Mouse (Mus musculus) adrenal gland, postnatal 0 days (tissue): ENCODE measurements around the gene Pak7. TPM values are rescaled to one million over a fixed set of nuclear protein-coding genes. Genes with fewer than 3 reads are reported as not detected.

Experiments used
- polyA plus RNA-seq: library from polyadenylated mRNA; unstranded; fragments of >200 nt; fragmentation: Nextera tagmentation; extraction: Ambion mirVana; gene quantifications from 2 replicates; pipeline ENCODE4 v1.2.1, GENCODE M21; 2015

The Pak7 gene
- polyA plus RNA-seq, result 1.4 and 2.6 TPM in 2 replicates

GRCm38 (mm10) chr2:136387181-136388131 lies at the start of gene Pak7:
Gene Pak7 (minus strand): TSS chr2:136387967.

GRCm38 (mm10) chr2:136051688-136052289 lies 336.0 kb downstream of the Pak7 start, which contains the start of gene Lamp5:
Gene Lamp5 (plus strand): TSS chr2:136052239.

Other genes starting within 250 kb of the Pak7 start
- gene Ankef1, start 113.9 kb upstream of the Pak7 start, polyA plus RNA-seq, result 0.95 and 1.2 TPM in 2 replicates